In genomic region chr2:156613081-156613540, GRCm38 (mm10) we compare ENCODE assay signal across 7 mouse cellular contexts. TPM values are rescaled to one million over a fixed set of nuclear protein-coding genes. Genes with fewer than 3 reads are reported as not detected.
A peak's percentile ranks its signal among the peaks of the same experiment; 100 is the strongest.
DNase-seq lines count a peak whose midpoint lies in the region; ATAC-seq and TF ChIP-seq lines count a peak whose summit lies in the region.

No protein-coding gene starts in this region.

- H3K9ac ChIP-seq in hindbrain, embryonic 13.5 days = peak overlapping the region; percentile 92
- H3K9ac ChIP-seq in stomach, embryonic 14.5 days (replicated peaks; ENCODE audit: low read depth, low read length) = no peak overlapping the region; the same call in 1 of the 2 replicates

- peak overlapping the region; percentile 65 for H3K4me3 ChIP-seq in cerebellum, adult 2 months (replicated peaks; ENCODE audit: insufficient read depth, low read depth, low read length)
- H3K4me3 ChIP-seq in hindbrain, embryonic 13.5 days = peak overlapping the region; percentile 86
- peak overlapping the region; percentile 93 for H3K4me3 ChIP-seq in left cerebral cortex, adult 2 months
- H3K4me3 ChIP-seq in stomach, embryonic 14.5 days (ENCODE audit: low read depth, low read length) = peak overlapping the region; percentile 61

- TF ChIP-seq POLR2A in cerebellum, adult 2 months (IDR thresholded peaks at IDR 0.05; ENCODE audit: borderline replicate concordance, insufficient read depth, low read length) = 0 out of 2 replicates have a peak, but pooled peaks have one; percentile 27

- H3K9me3 ChIP-seq in hindbrain, embryonic 13.5 days = no peaks in the 10 kb centered on the region
- no peaks in the 10 kb centered on the region for H3K9me3 ChIP-seq in stomach, embryonic 14.5 days (ENCODE audit: control insufficient read depth, low read depth, low read length)

- peak; percentile 69 for TF ChIP-seq CTCF in cerebellum, adult 2 months (IDR thresholded peaks at IDR 0.05; ENCODE audit: borderline replicate concordance, insufficient read depth, low read depth, low read length)
- peak; percentile 62 for TF ChIP-seq CTCF in left cerebral cortex, adult 2 months (IDR thresholded peaks at IDR 0.05)

- peak overlapping the region; percentile 83 for H3K4me2 ChIP-seq in hindbrain, embryonic 13.5 days
- H3K4me2 ChIP-seq in stomach, embryonic 14.5 days (replicated peaks; ENCODE audit: low read depth, low read length) = peak overlapping the region; percentile 98

- WGBS in cerebellum, adult 2 months = 1% methylated on average over 34 of the region's 41 CpGs
- WGBS in hindbrain, embryonic 13.5 days = 1% methylated on average over 31 of the region's 41 CpGs
- 1% methylated on average over 40 of the region's 41 CpGs for WGBS in stomach, embryonic 14.5 days

- intact Hi-C loops in left cerebral cortex, adult 2 months (cut with DNase I) = loop anchor here (1.0 to 2.0 kb wide), 4 partner anchors 32 to 92 kb away; no protein-coding TSS in a partner anchor

- 0 out of 2 replicates have a peak overlapping the region, but pooled peaks have one; percentile 6 for H3K27ac ChIP-seq in cerebellum, adult 2 months (ENCODE audit: insufficient read depth, low read length)
- peak overlapping the region; percentile 77 for H3K27ac ChIP-seq in hindbrain, embryonic 13.5 days
- H3K27ac ChIP-seq in left cerebral cortex, adult 2 months = peak overlapping the region; percentile 79
- no peak overlapping the region for H3K27ac ChIP-seq in stomach, embryonic 14.5 days (ENCODE audit: low read length)

- peak; percentile 49; the same call in 1 of the 2 replicates for ATAC-seq in frontal cortex, adult (ENCODE audit: low TSS enrichment)
- peak; percentile 50; the same call in 1 of the 2 replicates for ATAC-seq in hindbrain, embryonic 13.5 days (ENCODE audit: low FRiP score)
- 0 out of 2 replicates have a peak, but pooled peaks have one; percentile 27 for ATAC-seq in megakaryocyte progenitor cell, adult 5-6 weeks (replicated peaks; ENCODE audit: poor library complexity)
- ATAC-seq in stomach, embryonic 14.5 days (ENCODE audit: insufficient number of reproducible peaks, insufficient read depth, low FRiP score, low read depth) = no peak

- peaks cover 9% of the 10 kb centered on the region for H3K4me1 ChIP-seq in cerebellum, adult 2 months (ENCODE audit: control insufficient read depth, insufficient read depth, low read length)
- peaks cover 36% of the 10 kb centered on the region for H3K4me1 ChIP-seq in hindbrain, embryonic 13.5 days (replicated peaks)
- H3K4me1 ChIP-seq in stomach, embryonic 14.5 days (ENCODE audit: control insufficient read depth, insufficient read depth, low read length) = no peaks in the 10 kb centered on the region

- no peaks in the 10 kb centered on the region for H3K27me3 ChIP-seq in cerebellum, adult 2 months (ENCODE audit: control insufficient read depth, insufficient read depth, low read length)
- peaks cover 72% of the 10 kb centered on the region for H3K27me3 ChIP-seq in hindbrain, embryonic 13.5 days
- H3K27me3 ChIP-seq in stomach, embryonic 14.5 days (ENCODE audit: control insufficient read depth, insufficient read depth, low read length) = peaks cover 22% of the 10 kb centered on the region

- no peaks in the 10 kb centered on the region for H3K36me3 ChIP-seq in hindbrain, embryonic 13.5 days
- no peaks in the 10 kb centered on the region for H3K36me3 ChIP-seq in stomach, embryonic 14.5 days (ENCODE audit: control insufficient read depth, insufficient read depth, low read length)

- DNase-seq in ZHBTc4 (ENCODE audit: low read depth, low spot score) = peak; percentile 70
- peak; percentile 88 to 93 for DNase-seq in cerebellum, adult 2 months
- peak; percentile 74 to 79 for DNase-seq in left cerebral cortex, adult 2 months (ENCODE audit: extremely low spot score in 1 of 2, low spot score in 2 of 2)

RNA-seq across cellular contexts. Expression of gene Dlgap4, which starts 0.4 kb away (rescaled TPM):
- 126 and 130 TPM in 2 replicates for polyA plus RNA-seq in cerebellum, adult 2 months (2012; rRNA removed)
- polyA plus RNA-seq in hindbrain, embryonic 13.5 days (2015; fragmentation: Nextera tagmentation; extraction: Ambion mirVana) = 232 and 238 TPM in 2 replicates
- total RNA-seq in left cerebral cortex, adult 2 months (2021) = 100 to 1,000 TPM; 248 to 254 TPM
- 17.5 and 18.1 TPM in 2 replicates for total RNA-seq in megakaryocyte progenitor cell, adult 5-6 weeks (2015)
- total RNA-seq in megakaryocyte progenitor cell, adult 5-6 weeks (2017) = 5.9 and 13.6 TPM in 2 replicates
- polyA plus RNA-seq in stomach, embryonic 14.5 days (2014; fragmentation: Nextera tagmentation; extraction: Ambion mirVana) = 77.6 and 88.5 TPM in 2 replicates
